Mouse (Mus musculus) kidney, embryonic 14.5 days (tissue): ENCODE results near the gene Ftsj1. TPM values are rescaled to one million over a fixed set of nuclear protein-coding genes. Genes with fewer than 3 reads are reported as not detected.

Source experiments
- ATAC-seq: fragments of 200-750 bp; cut with Nextera tagmentation; 2 replicates; pipeline ENCODE4 v1.8.0; 2017; ENCODE audit warnings: moderate number of reproducible peaks, mild to moderate bottlenecking, moderate TSS enrichment, moderate library complexity; ENCODE audit not compliant: low FRiP score, low TSS enrichment
- H3K27ac ChIP-seq: fragments of 300-500 bp; sonication (generic); 2 replicates; pipeline ENCODE4 v1.5.1; 2014; ENCODE audit warnings: low read depth, mild to moderate bottlenecking, low read length, moderate library complexity, mixed read lengths
- H3K27me3 ChIP-seq: fragments of 300-500 bp; sonication (generic); 2 replicates; pipeline ENCODE4 v1.6.1; 2014; ENCODE audit warnings: mild to moderate bottlenecking, low read length; ENCODE audit not compliant: control insufficient read depth, insufficient read depth
- H3K36me3 ChIP-seq: fragments of 300-500 bp; sonication (generic); 2 replicates; pipeline ENCODE4 v1.6.1; 2014; ENCODE audit warnings: low read length, mixed read lengths; ENCODE audit not compliant: control insufficient read depth, insufficient read depth
- H3K4me1 ChIP-seq: fragments of 300-500 bp; sonication (generic); 2 replicates; pipeline ENCODE4 v1.6.1; 2014; ENCODE audit warnings: low read length, mixed read lengths; ENCODE audit not compliant: control insufficient read depth, insufficient read depth
- H3K4me2 ChIP-seq: fragments of 300-500 bp; sonication (generic); replicated peaks from 2 replicates; pipeline ENCODE4 v1.6.1; 2014; ENCODE audit warnings: low read depth, mild to moderate bottlenecking, low read length
- H3K4me3 ChIP-seq: fragments of 300-500 bp; sonication (generic); 2 replicates; pipeline ENCODE4 v1.5.1; 2014; ENCODE audit warnings: mild to moderate bottlenecking, low read length
- H3K9ac ChIP-seq: fragments of 300-500 bp; sonication (generic); 2 replicates; pipeline ENCODE4 v1.6.1; 2014; ENCODE audit warnings: low read depth, mild to moderate bottlenecking, low read length, moderate library complexity
- H3K9me3 ChIP-seq: fragments of 300-500 bp; sonication (generic); 2 replicates; pipeline ENCODE4 v1.6.1; 2016; ENCODE audit warnings: low read length; ENCODE audit not compliant: control insufficient read depth
- WGBS: fragments of 180-500 bp; shearing (Covaris S2); extraction: QIAGEN DNeasy Blood & Tissue Kit; methylation state at CpG from one replicate; pipeline ENCODE4 v1.1.7; 2014; 5-methylcytosine and 5-hydroxymethylcytosine counted together
- polyA plus RNA-seq: library from polyadenylated mRNA; unstranded; fragments of >200 nt; fragmentation: Nextera tagmentation; extraction: Ambion mirVana; gene quantifications from 2 replicates; pipeline ENCODE4 v1.2.1, GENCODE M21; 2014

The Ftsj1 gene
- polyA plus RNA-seq, 1 experiment from 2014 or later, result 42.0 TPM

GRCm38 (mm10) chrX:8192126-8192639 lies 60.0 kb downstream of the Ftsj1 start:
- 25% methylated on average over 13 of the region's 13 CpGs for WGBS
- peak; percentile 63 for ATAC-seq
- H3K36me3 ChIP-seq, result no peaks in the 10 kb centered on the region
- peak overlapping the region; percentile 60; the same call in 1 of the 2 replicates for H3K9ac ChIP-seq
- H3K4me1 ChIP-seq, result no peaks in the 10 kb centered on the region
- peak overlapping the region; percentile 51 for H3K4me3 ChIP-seq
- H3K4me2 ChIP-seq, result peak overlapping the region; percentile 47
- H3K27ac ChIP-seq, result 0 out of 2 replicates have a peak overlapping the region, but pooled peaks have one; percentile 20
- no peaks in the 10 kb centered on the region for H3K9me3 ChIP-seq
- H3K27me3 ChIP-seq, result no peaks in the 10 kb centered on the region

Other genes with a start within 250 kb of the Ftsj1 start
- gene Glod5, start 233.9 kb downstream of the Ftsj1 start, polyA plus RNA-seq, result not detected in 2 replicates
- gene Suv39h1, start 177.6 kb downstream of the Ftsj1 start, polyA plus RNA-seq, result 52.0 and 79.3 TPM in 2 replicates
- gene Was, start 161.9 kb downstream of the Ftsj1 start, polyA plus RNA-seq, result 0.27 and 0.51 TPM in 2 replicates
- gene Wdr13, start 119.5 kb downstream of the Ftsj1 start, polyA plus RNA-seq, result 19.3 and 21.3 TPM in 2 replicates
- 606 and 668 TPM in 2 replicates for gene Rbm3, start 106.5 kb downstream of the Ftsj1 start, polyA plus RNA-seq
- gene Tbc1d25, start 76.2 kb downstream of the Ftsj1 start, polyA plus RNA-seq, result 9.3 and 12.1 TPM in 2 replicates
- gene Ebp, start 58.9 kb downstream of the Ftsj1 start, polyA plus RNA-seq, result 20.8 and 37.6 TPM in 2 replicates
- 7.1 and 8.1 TPM in 2 replicates for gene Porcn, start 45.9 kb downstream of the Ftsj1 start, polyA plus RNA-seq
- gene Slc38a5, start 18.7 kb upstream of the Ftsj1 start, polyA plus RNA-seq, result 1.3 and 2.5 TPM in 2 replicates
- gene Ssxb10, start 75.0 kb upstream of the Ftsj1 start, polyA plus RNA-seq, result not detected in 2 replicates
- not detected in 2 replicates for gene Ssxb9, start 114.6 kb upstream of the Ftsj1 start, polyA plus RNA-seq
- not detected in 2 replicates for gene Ssxb1, start 160.9 kb upstream of the Ftsj1 start, polyA plus RNA-seq
- gene Ssxb2, start 209.3 kb upstream of the Ftsj1 start, polyA plus RNA-seq, result not detected in 2 replicates